Mouse (Mus musculus) hindbrain, embryonic 11.5 days (tissue): Measurements from ENCODE around the gene Ccdc125. TPM values are rescaled to one million over a fixed set of nuclear protein-coding genes. Genes with fewer than 3 reads are reported as not detected.
"Not testable (repeated sequence)": the region's sequence is repeated elsewhere in the genome, so short reads cannot be mapped to it uniquely, and the experiment has no call there.

Experiments used
- ATAC-seq: fragments of 200-750 bp; cut with Nextera tagmentation; 2 replicates; pipeline ENCODE4 v1.8.0; 2017; ENCODE audit warnings: mild to moderate bottlenecking, moderate TSS enrichment, moderate library complexity; ENCODE audit not compliant: low FRiP score
- DNase-seq: peaks from one replicate; pipeline ENCODE4 v3.0.0-alpha.2; 2015; ENCODE audit warnings: low spot score
- H3K27ac ChIP-seq: fragments of 300-500 bp; sonication (generic); 2 replicates; pipeline ENCODE4 v1.5.1; 2014; ENCODE audit warnings: mild to moderate bottlenecking, low read depth, low read length
- H3K27me3 ChIP-seq: fragments of 300-500 bp; sonication (generic); 2 replicates; pipeline ENCODE4 v1.6.1; 2014; ENCODE audit warnings: mild to moderate bottlenecking, low read length, moderate library complexity, mixed read lengths; ENCODE audit not compliant: control insufficient read depth, insufficient read depth
- H3K36me3 ChIP-seq: fragments of 300-500 bp; sonication (generic); 2 replicates; pipeline ENCODE4 v1.6.1; 2014; ENCODE audit warnings: mild to moderate bottlenecking, low read length, moderate library complexity, mixed read lengths; ENCODE audit not compliant: control insufficient read depth, insufficient read depth
- H3K4me1 ChIP-seq: fragments of 300-500 bp; sonication (generic); replicated peaks from 2 replicates; pipeline ENCODE4 v1.6.1; 2014; ENCODE audit warnings: low read length, mixed read lengths; ENCODE audit not compliant: control insufficient read depth, insufficient read depth
- H3K4me2 ChIP-seq: fragments of 300-500 bp; sonication (generic); replicated peaks from 2 replicates; pipeline ENCODE4 v1.6.1; 2014; ENCODE audit warnings: mild to moderate bottlenecking, low read depth, low read length
- H3K4me3 ChIP-seq: fragments of 300-500 bp; sonication (generic); 2 replicates; pipeline ENCODE4 v1.5.1; 2014; ENCODE audit warnings: low read depth, low read length
- H3K9ac ChIP-seq: fragments of 300-500 bp; sonication (generic); 2 replicates; pipeline ENCODE4 v1.6.1; 2014; ENCODE audit warnings: low read depth, low read length
- H3K9me3 ChIP-seq: fragments of 300-500 bp; sonication (generic); 2 replicates; pipeline ENCODE4 v1.6.1; 2016; ENCODE audit warnings: low read length; ENCODE audit not compliant: control insufficient read depth
- WGBS: fragments of 180-500 bp; shearing (Covaris S2); extraction: QIAGEN DNeasy Blood & Tissue Kit; methylation state at CpG from one replicate; pipeline ENCODE4 v1.1.7; 2014; 5-methylcytosine and 5-hydroxymethylcytosine counted together
- polyA plus RNA-seq: library from polyadenylated mRNA; unstranded; fragments of >200 nt; fragmentation: Nextera tagmentation; extraction: Ambion mirVana; gene quantifications from 2 replicates; pipeline ENCODE4 v1.2.1, GENCODE M21; 2014

The Ccdc125 gene
- polyA plus RNA-seq, 1 experiment from 2014 or later, result 2.7 TPM

GRCm38 (mm10) chr13:100730153-100730860 lies 60.8 kb downstream of the Ccdc125 start:
- peak; percentile 92 for ATAC-seq
- 2% methylated on average over 30 of the region's 30 CpGs for WGBS

GRCm38 (mm10) chr13:100730861-100731176 lies 61.3 kb downstream of the Ccdc125 start, which contains the start of gene Cdk7:
Cdk7 (minus strand) TSS chr13:100730939.
- ATAC-seq (peak; percentile 100), DNase-seq (peak; percentile 98)
- Histone ChIP-seq H3K9ac (peak within 1 kb of the TSS; percentile 69), H3K4me1 (no peaks in the 10 kb centered on the region), H3K27me3 (no peaks in the 10 kb centered on the region), H3K9me3 (no peaks in the 10 kb centered on the region), H3K4me2 (peak within 1 kb of the TSS; percentile 57), H3K36me3 (peaks cover 2% of the 10 kb centered on the region; the same call in 1 of the 2 replicates), H3K4me3 (peak within 1 kb of the TSS; percentile 57), H3K27ac (peak within 1 kb of the TSS; percentile 76)
- 0% methylated on average over 19 of the region's 19 CpGs for WGBS

More at GRCm38 (mm10) chr13:100730153-100730860, 60.8 kb downstream of the Ccdc125 start:
- no peak for DNase-seq
- no peaks in the 10 kb centered on the region for H3K4me1 ChIP-seq
- H3K36me3 ChIP-seq, result peaks cover 2% of the 10 kb centered on the region; the same call in 1 of the 2 replicates
- H3K9ac ChIP-seq, result peak overlapping the region; percentile 69
- H3K27ac ChIP-seq, result peak overlapping the region; percentile 76
- H3K4me3 ChIP-seq, result peak overlapping the region; percentile 57
- no peaks in the 10 kb centered on the region for H3K9me3 ChIP-seq
- H3K27me3 ChIP-seq, result no peaks in the 10 kb centered on the region
- H3K4me2 ChIP-seq, result peak overlapping the region; percentile 57

- not testable (repeated sequence) for H3K4me1 ChIP-seq, ATAC-seq, DNase-seq, H3K9me3 ChIP-seq, H3K4me3 ChIP-seq, H3K27ac ChIP-seq, H3K4me2 ChIP-seq, H3K27me3 ChIP-seq, H3K9ac ChIP-seq, H3K36me3 ChIP-seq
- WGBS, result 94% methylated on average over 5 of the region's 6 CpGs
These were observed 62.0 kb downstream of the Ccdc125 start for GRCm38 (mm10) chr13:100731462-100732046.

DNA sequence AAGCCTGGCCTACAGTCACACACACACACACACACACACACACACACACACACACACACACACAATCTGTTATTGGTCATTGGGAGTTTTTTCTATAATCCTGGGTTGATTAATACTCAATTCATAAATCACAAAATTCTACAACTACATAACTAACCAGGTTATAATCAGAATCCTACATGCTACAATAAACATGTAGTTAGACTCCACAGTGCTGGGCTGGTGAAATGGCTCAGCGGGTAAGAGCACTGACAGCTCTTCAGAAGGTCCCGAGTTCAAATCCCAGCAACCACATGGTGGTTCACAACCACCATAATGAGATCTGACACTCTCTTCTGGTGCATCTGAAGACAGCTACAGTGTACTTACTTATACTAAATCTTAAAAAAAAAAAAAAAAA lies 63.2 kb downstream of the Ccdc125 start:
- Histone ChIP-seq H3K9me3 (no peaks in the 10 kb centered on the region), H3K27ac (no peak overlapping the region), H3K4me1 (no peaks in the 10 kb centered on the region), H3K4me2 (no peak overlapping the region), H3K36me3 (peaks cover 2% of the 10 kb centered on the region; the same call in 1 of the 2 replicates), H3K9ac (no peak overlapping the region), H3K4me3 (no peak overlapping the region), H3K27me3 (no peaks in the 10 kb centered on the region)
- no peak for ATAC-seq
- 92% methylated on average over 2 of the region's 2 CpGs for WGBS
- no peak for DNase-seq

DNA sequence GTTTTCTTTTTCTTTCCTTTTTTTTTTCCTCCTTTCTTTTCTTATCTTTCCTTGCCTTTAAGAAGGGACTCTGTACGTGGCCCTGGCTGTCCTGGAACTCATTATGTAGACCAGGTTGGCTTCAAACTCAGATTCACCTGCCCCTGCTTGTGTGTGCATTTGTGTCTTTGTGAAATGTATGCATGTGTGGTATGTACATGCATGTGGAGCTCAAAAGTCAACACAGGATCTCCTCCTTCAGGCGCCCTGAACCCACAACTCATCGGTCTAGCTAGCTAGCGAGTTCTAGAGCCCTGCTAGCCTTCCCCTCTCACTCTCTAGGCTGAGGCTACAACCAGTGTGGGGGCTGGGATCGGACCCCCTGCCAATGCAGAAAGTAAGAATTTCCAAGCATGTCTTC lies 73.3 kb downstream of the Ccdc125 start:
- no peaks in the 10 kb centered on the region for H3K27me3 ChIP-seq
- H3K4me1 ChIP-seq, result no peaks in the 10 kb centered on the region
- H3K4me2 ChIP-seq, result no peak overlapping the region
- H3K27ac ChIP-seq, result no peak overlapping the region
- H3K36me3 ChIP-seq, result no peaks in the 10 kb centered on the region
- WGBS, result 90% methylated on average over 5 of the region's 5 CpGs
- no peaks in the 10 kb centered on the region for H3K9me3 ChIP-seq
- H3K9ac ChIP-seq, result no peak overlapping the region
- no peak overlapping the region for H3K4me3 ChIP-seq
- ATAC-seq (no peak), DNase-seq (no peak)

- Histone ChIP-seq H3K36me3 (no peaks in the 10 kb centered on the region), H3K4me1 (no peaks in the 10 kb centered on the region), H3K9ac (peak overlapping the region; percentile 84; the same call in 1 of the 2 replicates), H3K27me3 (no peaks in the 10 kb centered on the region), H3K9me3 (no peaks in the 10 kb centered on the region), H3K4me2 (peak overlapping the region; percentile 53), H3K4me3 (peak overlapping the region; percentile 87), H3K27ac (peak overlapping the region; percentile 96; the same call in 1 of the 2 replicates)
- WGBS, result 67% methylated on average over 11 of the region's 11 CpGs
- ATAC-seq (peak; percentile 66), DNase-seq (no peak)
These were observed 74.0 kb downstream of the Ccdc125 start for GRCm38 (mm10) chr13:100743346-100744035.

DNA sequence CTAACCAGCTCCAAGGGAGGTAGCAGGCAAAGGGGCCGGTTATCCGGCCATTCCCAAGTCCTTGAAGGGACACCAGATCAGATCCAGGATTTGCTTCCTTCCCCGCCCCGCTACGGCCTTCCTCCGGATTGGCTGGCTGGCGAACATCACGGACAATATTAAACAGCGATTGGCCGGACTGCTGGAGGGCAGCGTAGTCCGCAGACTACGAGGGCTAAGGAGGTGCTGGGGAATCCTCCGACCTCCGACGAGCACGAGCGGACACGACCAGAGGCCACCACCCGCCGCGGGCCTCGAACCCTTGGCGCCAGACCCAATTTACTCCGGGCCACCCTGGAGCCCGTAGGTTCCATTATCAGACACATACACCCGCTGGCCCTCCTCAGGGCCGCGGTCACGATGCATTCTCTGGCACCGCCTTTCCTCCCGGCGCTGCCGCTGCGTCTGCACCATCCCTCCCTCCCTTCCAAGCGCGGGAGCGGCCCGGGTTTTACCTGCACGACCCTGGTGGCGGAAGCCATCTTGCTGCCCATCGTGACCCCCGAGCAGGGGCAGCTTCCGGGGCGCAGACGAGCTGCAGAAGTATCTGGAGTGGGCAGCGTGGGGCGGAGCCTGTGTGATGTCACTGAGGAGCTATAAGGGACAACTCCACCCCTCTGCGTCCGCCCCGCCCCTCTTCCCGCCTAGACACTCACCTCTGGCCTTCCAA lies 74.7 kb downstream of the Ccdc125 start, which contains the start of gene Mrps36:
Mrps36 (minus strand) TSS at position 624 of the 709 bp plus-strand sequence.
- peak within 1 kb of the TSS; percentile 53 for H3K4me2 ChIP-seq
- H3K9ac ChIP-seq, result peak within 1 kb of the TSS; percentile 84
- no peaks in the 10 kb centered on the region for H3K4me1 ChIP-seq
- H3K9me3 ChIP-seq, result no peaks in the 10 kb centered on the region
- DNase-seq (peak; percentile 93), ATAC-seq (peak; percentile 98)
- H3K36me3 ChIP-seq, result no peaks in the 10 kb centered on the region
- H3K4me3 ChIP-seq, result peak within 1 kb of the TSS; percentile 87
- H3K27me3 ChIP-seq, result no peaks in the 10 kb centered on the region
- under 1% methylated on average over 52 of the region's 52 CpGs for WGBS
- H3K27ac ChIP-seq, result peak within 1 kb of the TSS; percentile 96

- no peak for DNase-seq
- no peak overlapping the region for H3K27ac ChIP-seq
- H3K9ac ChIP-seq, result no peak overlapping the region
- no peaks in the 10 kb centered on the region for H3K36me3 ChIP-seq
- H3K27me3 ChIP-seq, result no peaks in the 10 kb centered on the region
- no peak overlapping the region for H3K4me3 ChIP-seq
- WGBS, result 92% methylated on average over 3 of the region's 3 CpGs
- no peak for ATAC-seq
- no peaks in the 10 kb centered on the region for H3K4me1 ChIP-seq
- H3K9me3 ChIP-seq, result no peaks in the 10 kb centered on the region
- no peak overlapping the region for H3K4me2 ChIP-seq
These were observed 76.6 kb downstream of the Ccdc125 start for GRCm38 (mm10) chr13:100746090-100746489.
